Mouse (Mus musculus) erythroblast, embryonic 14.5 days (primary cell): ENCODE data around the gene Alas2. TPM values are rescaled to one million over a fixed set of nuclear protein-coding genes. Genes with fewer than 3 reads are reported as not detected.

Experiments
- H3K27me3 ChIP-seq: 2 replicates; pipeline ENCODE4 v1.6.1; 2012; ENCODE audit warnings: inconsistent platforms; ENCODE audit not compliant: control insufficient read depth
- H3K36me3 ChIP-seq: 2 replicates; pipeline ENCODE4 v1.6.1; 2012; ENCODE audit warnings: mild to moderate bottlenecking, inconsistent platforms; ENCODE audit not compliant: control insufficient read depth
- H3K4me1 ChIP-seq: 2 replicates; pipeline ENCODE4 v1.6.1; 2012; ENCODE audit warnings: inconsistent platforms; ENCODE audit not compliant: control insufficient read depth
- H3K4me3 ChIP-seq: replicated peaks from 2 replicates; pipeline ENCODE3; 2012; ENCODE audit warnings: moderate library complexity, mild to moderate bottlenecking, inconsistent platforms
- H3K9me3 ChIP-seq: 2 replicates; pipeline ENCODE4 v1.6.1; 2012; ENCODE audit warnings: low read length, inconsistent platforms, mixed read lengths; ENCODE audit not compliant: control insufficient read depth
- GATA1 ChIP-seq: IDR thresholded peaks from 2 replicates; pipeline ENCODE4 v1.6.1; 2012; ENCODE audit warnings: low read length, inconsistent platforms, mixed read lengths
- TAL1 ChIP-seq: IDR thresholded peaks from 3 replicates; pipeline ENCODE4 v1.6.1; 2012; ENCODE audit warnings: low read length, inconsistent platforms, mixed read lengths
- polyA plus RNA-seq: library from polyadenylated mRNA; stranded (reverse); fragments of >175 nt; gene quantifications from 2 replicates; pipeline ENCODE4 v1.2.3, GENCODE M21; 2012

The Alas2 gene
- 201 and 241 TPM in 2 replicates for polyA plus RNA-seq

DNA sequence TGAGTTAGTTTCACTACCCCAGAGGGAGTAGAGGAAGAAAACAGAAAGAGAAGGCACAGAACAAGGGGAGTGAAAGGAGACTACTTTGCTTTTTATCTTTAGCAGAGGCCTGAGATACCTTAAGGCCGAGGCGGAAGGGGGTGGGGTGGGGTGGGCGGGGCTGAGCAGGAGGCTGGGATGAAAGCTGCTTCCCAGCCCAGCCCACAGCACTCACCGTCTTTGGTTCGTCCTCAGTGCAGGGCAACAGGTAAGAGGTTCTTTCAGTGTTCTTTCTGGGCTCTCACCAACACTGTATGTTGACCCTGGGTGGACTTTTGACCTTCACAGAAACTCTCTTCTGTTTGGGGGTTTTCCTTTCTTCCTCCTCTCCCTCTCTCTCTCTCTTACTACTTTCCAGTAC, at the start of gene Alas2:
Alas2 (plus strand) TSS at position 137 of the 400 bp plus-strand sequence.
- TF ChIP-seq TAL1 (no peak), GATA1 (no peak)
- Histone ChIP-seq H3K4me3 (peak within 1 kb of the TSS; percentile 83), H3K4me1 (peaks cover 36% of the 10 kb centered on the region), H3K36me3 (peaks cover 45% of the 10 kb centered on the region), H3K27me3 (no peaks in the 10 kb centered on the region), H3K9me3 (no peaks in the 10 kb centered on the region)

GRCm38 (mm10) chrX:150508696-150509095, 38.5 kb upstream of the Alas2 start:
- H3K27me3 ChIP-seq: no peaks in the 10 kb centered on the region
- H3K36me3 ChIP-seq: no peaks in the 10 kb centered on the region
- TF ChIP-seq TAL1: no peak
- no peak for TF ChIP-seq GATA1
- H3K4me3 ChIP-seq: no peak overlapping the region
- H3K4me1 ChIP-seq: peaks cover 38% of the 10 kb centered on the region
- no peaks in the 10 kb centered on the region for H3K9me3 ChIP-seq

GRCm38 (mm10) chrX:150510631-150511030, 36.5 kb upstream of the Alas2 start:
- H3K36me3 ChIP-seq: no peaks in the 10 kb centered on the region
- peaks cover 50% of the 10 kb centered on the region for H3K4me1 ChIP-seq
- H3K27me3 ChIP-seq: no peaks in the 10 kb centered on the region
- no peaks in the 10 kb centered on the region for H3K9me3 ChIP-seq
- TF ChIP-seq GATA1 (no peak), TAL1 (no peak)
- H3K4me3 ChIP-seq: no peak overlapping the region

DNA sequence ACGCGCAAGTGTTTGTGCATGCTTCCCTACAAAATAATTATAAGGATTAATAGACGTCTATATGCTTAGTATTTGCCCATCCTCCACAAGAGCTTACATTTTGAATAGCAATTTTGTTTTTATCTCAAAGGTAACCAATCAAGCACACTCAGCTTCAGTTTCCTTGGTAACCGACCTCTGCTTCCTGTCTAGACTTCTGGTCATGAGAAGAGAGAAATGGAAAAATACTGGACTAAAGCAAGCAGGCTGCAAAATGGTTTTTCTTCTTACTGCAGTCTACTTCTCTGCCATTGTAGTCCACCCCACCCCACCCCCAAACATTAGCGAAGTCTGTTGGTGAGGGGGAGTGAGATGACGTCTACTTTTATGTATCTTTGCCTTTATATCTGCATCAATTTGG, 35.9 kb upstream of the Alas2 start:
- no peak for TF ChIP-seq TAL1
- no peak for TF ChIP-seq GATA1
- Histone ChIP-seq H3K27me3 (no peaks in the 10 kb centered on the region), H3K36me3 (no peaks in the 10 kb centered on the region), H3K9me3 (no peaks in the 10 kb centered on the region), H3K4me1 (peaks cover 57% of the 10 kb centered on the region), H3K4me3 (no peak overlapping the region)

DNA sequence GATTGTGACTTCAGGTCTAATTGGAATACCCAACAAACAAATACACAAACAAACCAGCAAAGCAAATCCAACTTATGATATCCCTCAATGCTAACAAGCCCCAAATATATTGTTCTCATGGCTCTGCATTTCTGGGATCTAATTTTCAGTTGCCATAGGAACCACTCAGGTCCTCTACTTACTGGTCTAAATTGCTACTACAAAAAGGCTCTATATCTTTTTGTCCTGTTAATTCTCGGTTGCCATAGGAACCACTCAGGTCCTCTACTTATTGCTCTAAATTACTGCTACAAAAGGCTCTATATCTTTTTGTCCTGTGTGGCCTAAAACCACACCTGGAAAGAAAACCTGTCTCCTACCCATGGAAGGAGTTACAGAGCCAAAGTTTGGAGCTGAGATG, 33.0 kb upstream of the Alas2 start:
- Histone ChIP-seq H3K36me3 (no peaks in the 10 kb centered on the region), H3K4me1 (peaks cover 66% of the 10 kb centered on the region), H3K9me3 (no peaks in the 10 kb centered on the region), H3K27me3 (no peaks in the 10 kb centered on the region), H3K4me3 (no peak overlapping the region)
- TF ChIP-seq GATA1 (no peak), TAL1 (no peak)

GRCm38 (mm10) chrX:150516015-150516414, 31.2 kb upstream of the Alas2 start:
- Histone ChIP-seq H3K27me3 (no peaks in the 10 kb centered on the region), H3K4me1 (peaks cover 57% of the 10 kb centered on the region), H3K36me3 (no peaks in the 10 kb centered on the region), H3K4me3 (peak overlapping the region; percentile 38), H3K9me3 (no peaks in the 10 kb centered on the region)
- TF ChIP-seq TAL1: peak; percentile 54
- no peak for TF ChIP-seq GATA1

- Histone ChIP-seq H3K36me3 (no peaks in the 10 kb centered on the region), H3K4me3 (peak overlapping the region; percentile 38)
Measured at GRCm38 (mm10) chrX:150516477-150516876, 30.7 kb upstream of the Alas2 start.

GRCm38 (mm10) chrX:150540111-150540510, 7.1 kb upstream of the Alas2 start:
- Histone ChIP-seq H3K36me3 (no peaks in the 10 kb centered on the region), H3K27me3 (no peaks in the 10 kb centered on the region), H3K9me3 (no peaks in the 10 kb centered on the region), H3K4me1 (peaks cover 6% of the 10 kb centered on the region), H3K4me3 (no peak overlapping the region)
- TF ChIP-seq TAL1: no peak
- TF ChIP-seq GATA1: no peak

More at GRCm38 (mm10) chrX:150516477-150516876, 30.7 kb upstream of the Alas2 start:
- H3K9me3 ChIP-seq: no peaks in the 10 kb centered on the region
- no peak for TF ChIP-seq GATA1
- peak; percentile 32; the same call in 2 of the 3 replicates for TF ChIP-seq TAL1
- H3K27me3 ChIP-seq: no peaks in the 10 kb centered on the region
- H3K4me1 ChIP-seq: peaks cover 53% of the 10 kb centered on the region

DNA sequence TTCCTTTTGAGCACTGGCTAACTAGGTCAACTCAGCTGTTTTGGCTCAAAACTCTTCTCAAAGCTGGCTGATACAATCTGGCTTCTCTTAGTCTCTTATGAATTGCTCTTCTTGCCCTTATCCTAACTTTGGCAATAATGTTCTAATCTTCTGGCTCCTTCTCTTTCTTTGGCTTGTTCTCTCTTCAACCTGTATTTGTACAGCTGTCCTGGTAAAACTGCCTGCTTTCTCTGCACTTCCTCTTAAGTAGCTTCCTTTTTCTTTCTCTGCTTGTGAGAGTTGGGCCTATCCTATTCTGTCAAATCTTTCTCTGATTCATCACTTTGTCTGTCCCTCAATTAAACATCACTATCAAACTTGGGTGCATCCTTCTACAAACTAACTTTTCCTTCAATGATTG, 5.5 kb upstream of the Alas2 start:
- no peaks in the 10 kb centered on the region for H3K36me3 ChIP-seq
- H3K4me3 ChIP-seq: no peak overlapping the region
- H3K9me3 ChIP-seq: no peaks in the 10 kb centered on the region
- TF ChIP-seq GATA1: no peak
- TF ChIP-seq TAL1: no peak
- peaks cover 11% of the 10 kb centered on the region for H3K4me1 ChIP-seq
- no peaks in the 10 kb centered on the region for H3K27me3 ChIP-seq

DNA sequence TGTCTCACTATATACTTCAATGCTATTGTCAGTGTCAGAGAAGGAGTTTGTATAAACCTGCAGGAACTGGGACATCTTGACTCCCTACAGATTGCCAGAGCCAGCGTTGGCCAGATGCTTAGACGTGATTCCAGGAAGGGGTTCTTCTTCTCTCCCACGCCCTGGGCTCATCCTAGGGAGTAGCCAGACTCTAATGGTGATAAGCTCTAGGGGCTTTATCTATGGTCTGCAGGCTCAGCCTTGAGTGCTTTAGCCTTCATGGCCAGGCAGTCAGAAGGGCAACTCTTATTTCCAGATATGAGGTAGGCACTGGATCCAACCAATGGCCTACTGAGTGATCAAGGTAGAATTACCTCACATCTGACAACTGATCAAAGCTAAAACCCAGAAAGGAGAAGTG, 2.5 kb downstream of the Alas2 start:
- Histone ChIP-seq H3K4me3 (peak overlapping the region; percentile 83), H3K27me3 (no peaks in the 10 kb centered on the region), H3K4me1 (peaks cover 55% of the 10 kb centered on the region), H3K36me3 (peaks cover 69% of the 10 kb centered on the region), H3K9me3 (no peaks in the 10 kb centered on the region)
- TF ChIP-seq TAL1 (peak; percentile 97), GATA1 (peak; percentile 94)
